8 mouse cellular contexts compared by ENCODE assay signal in the genomic region with DNA sequence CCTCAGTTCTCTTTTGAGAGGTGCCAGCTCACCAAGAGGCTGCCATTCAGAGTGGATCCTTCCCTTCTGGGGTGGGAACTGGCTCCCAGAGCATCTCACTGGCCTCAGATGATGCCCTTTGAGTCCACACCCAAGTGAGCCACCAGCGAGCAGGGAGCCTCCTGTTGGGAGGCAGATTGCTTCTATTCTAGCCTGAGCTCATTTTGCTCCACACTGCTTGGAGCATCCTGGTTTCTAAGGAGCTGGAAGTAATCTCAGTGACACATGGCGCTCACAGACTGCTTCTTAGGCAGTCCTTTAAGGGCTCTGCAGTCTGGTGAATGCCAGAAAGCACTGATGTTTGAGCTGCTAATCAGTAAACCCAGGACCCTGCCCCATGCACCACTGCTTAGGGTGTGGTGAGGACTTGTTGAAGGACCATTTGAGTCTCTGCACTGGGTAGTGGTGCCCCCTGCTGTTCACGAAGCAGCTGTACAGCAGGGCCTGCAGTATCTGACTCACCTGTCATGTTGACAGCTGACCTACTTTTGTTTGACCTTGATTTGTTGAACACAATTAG. TPM values are rescaled to one million over a fixed set of nuclear protein-coding genes. Genes with fewer than 3 reads are reported as not detected.
A peak's percentile ranks its signal among the peaks of the same experiment; 100 is the strongest.
DNase-seq lines count a peak whose midpoint lies in the region; ATAC-seq and TF ChIP-seq lines count a peak whose summit lies in the region.

No protein-coding gene starts in this region.

- DNase-seq in liver = peak; percentile 31
- peak; percentile 87 for DNase-seq in brain, embryonic 14.5 days (ENCODE audit: low read depth)
- peak; percentile 64 for DNase-seq in limb, embryonic 11.5 days (ENCODE audit: low spot score)
- peak; percentile 57 to 60 for DNase-seq in thymus, postnatal 36 days

- H3K9ac ChIP-seq in liver, embryonic 12.5 days = no peak overlapping the region
- H3K9ac ChIP-seq in forebrain, embryonic 13.5 days = no peak overlapping the region
- peak overlapping the region; percentile 35; the same call in 1 of the 2 replicates for H3K9ac ChIP-seq in hindbrain, embryonic 13.5 days
- no peak overlapping the region for H3K9ac ChIP-seq in limb, embryonic 11.5 days (ENCODE audit: low read length)

- no peak overlapping the region for H3K4me2 ChIP-seq in liver, embryonic 12.5 days
- H3K4me2 ChIP-seq in forebrain, embryonic 13.5 days = no peak overlapping the region; the same call in 1 of the 2 replicates
- H3K4me2 ChIP-seq in hindbrain, embryonic 13.5 days = no peak overlapping the region
- H3K4me2 ChIP-seq in limb, embryonic 11.5 days (ENCODE audit: low read depth, severe bottlenecking) = no peak overlapping the region

- no peaks in the 10 kb centered on the region for H3K4me1 ChIP-seq in liver, embryonic 12.5 days
- peaks cover 49% of the 10 kb centered on the region for H3K4me1 ChIP-seq in forebrain, embryonic 13.5 days
- H3K4me1 ChIP-seq in hindbrain, embryonic 13.5 days (replicated peaks) = peaks cover 54% of the 10 kb centered on the region
- H3K4me1 ChIP-seq in limb, embryonic 11.5 days (ENCODE audit: control insufficient read depth, insufficient read depth, low read length) = peaks cover 5% of the 10 kb centered on the region; the same call in 1 of the 2 replicates

- TF ChIP-seq POLR2A in brain, embryonic 14.5 days (IDR thresholded peaks at IDR 0.05; ENCODE audit: borderline replicate concordance, extremely low read depth, insufficient read depth, insufficient read length, poor library complexity, severe bottlenecking) = no peak

- H3K4me3 ChIP-seq in liver, embryonic 12.5 days = no peak overlapping the region
- H3K4me3 ChIP-seq in forebrain, embryonic 13.5 days = no peak overlapping the region
- no peak overlapping the region for H3K4me3 ChIP-seq in hindbrain, embryonic 13.5 days
- no peak overlapping the region for H3K4me3 ChIP-seq in limb, embryonic 11.5 days (ENCODE audit: low read depth, low read length)

- no peak; the same call in 1 of the 2 replicates for ATAC-seq in liver, embryonic 12.5 days
- peak; percentile 69 for ATAC-seq in forebrain, embryonic 13.5 days
- ATAC-seq in hindbrain, embryonic 13.5 days (ENCODE audit: low FRiP score) = peak; percentile 65
- ATAC-seq in limb, embryonic 11.5 days (ENCODE audit: insufficient number of reproducible peaks, low FRiP score, low TSS enrichment, low read depth) = 0 out of 2 replicates have a peak, but pooled peaks have one; percentile 51
- ATAC-seq in monocyte, adult 5-6 weeks (replicated peaks; ENCODE audit: insufficient number of reproducible peaks, low FRiP score, low TSS enrichment, poor library complexity, severe bottlenecking) = peak; percentile 64

- WGBS in liver, embryonic 12.5 days (ENCODE audit: insufficient replicate concordance) = 40% methylated on average over 3 of the region's 3 CpGs
- 30% methylated on average over 3 of the region's 3 CpGs for WGBS in forebrain, embryonic 13.5 days
- WGBS in hindbrain, embryonic 13.5 days = 50% methylated on average over 3 of the region's 3 CpGs
- 41% methylated on average over 3 of the region's 3 CpGs for WGBS in limb, embryonic 11.5 days

- H3K9me3 ChIP-seq in liver, embryonic 12.5 days (replicated peaks) = no peaks in the 10 kb centered on the region
- no peaks in the 10 kb centered on the region for H3K9me3 ChIP-seq in forebrain, embryonic 13.5 days (replicated peaks)
- no peaks in the 10 kb centered on the region for H3K9me3 ChIP-seq in hindbrain, embryonic 13.5 days
- no peaks in the 10 kb centered on the region for H3K9me3 ChIP-seq in limb, embryonic 11.5 days (ENCODE audit: control insufficient read depth, low read length)

- TF ChIP-seq CTCF in brain, embryonic 14.5 days (IDR thresholded peaks at IDR 0.05; ENCODE audit: borderline replicate concordance, extremely low read depth, insufficient read depth, insufficient read length) = peak; percentile 69

- H3K36me3 ChIP-seq in liver, embryonic 12.5 days = no peaks in the 10 kb centered on the region
- no peaks in the 10 kb centered on the region for H3K36me3 ChIP-seq in forebrain, embryonic 13.5 days (ENCODE audit: poor library complexity, severe bottlenecking)
- no peaks in the 10 kb centered on the region for H3K36me3 ChIP-seq in hindbrain, embryonic 13.5 days
- no peaks in the 10 kb centered on the region for H3K36me3 ChIP-seq in limb, embryonic 11.5 days (ENCODE audit: control insufficient read depth, insufficient read depth, low read length)

- no peak overlapping the region for H3K27ac ChIP-seq in liver, embryonic 12.5 days
- peak overlapping the region; percentile 84 for H3K27ac ChIP-seq in forebrain, embryonic 13.5 days
- peak overlapping the region; percentile 79 for H3K27ac ChIP-seq in hindbrain, embryonic 13.5 days
- no peak overlapping the region for H3K27ac ChIP-seq in limb, embryonic 11.5 days (replicated peaks; ENCODE audit: low read depth, low read length)

- H3K27me3 ChIP-seq in liver, embryonic 12.5 days (replicated peaks) = no peaks in the 10 kb centered on the region; the same call in 1 of the 2 replicates
- no peaks in the 10 kb centered on the region for H3K27me3 ChIP-seq in forebrain, embryonic 13.5 days
- no peaks in the 10 kb centered on the region for H3K27me3 ChIP-seq in hindbrain, embryonic 13.5 days
- no peaks in the 10 kb centered on the region for H3K27me3 ChIP-seq in limb, embryonic 11.5 days (ENCODE audit: control insufficient read depth, insufficient read depth, low read length)

RNA-seq across cellular contexts. Expression of gene Arntl, which starts 43.2 kb away (rescaled TPM):
- 5.4 and 5.7 TPM in 2 replicates for polyA plus RNA-seq in liver, embryonic 12.5 days (2016; fragmentation: Nextera tagmentation; extraction: Ambion mirVana)
- polyA plus RNA-seq in brain, embryonic 14.5 days (2012; rRNA removed) = 15.1 and 16.6 TPM in 2 replicates
- 9.5 and 10.1 TPM in 2 replicates for polyA plus RNA-seq in forebrain, embryonic 13.5 days (2015; fragmentation: Nextera tagmentation; extraction: Ambion mirVana)
- polyA plus RNA-seq in hindbrain, embryonic 13.5 days (2015; fragmentation: Nextera tagmentation; extraction: Ambion mirVana) = 11.5 and 13.2 TPM in 2 replicates
- 8.6 and 9.0 TPM in 2 replicates for polyA plus RNA-seq in limb, embryonic 11.5 days (2014; fragmentation: Nextera tagmentation; extraction: Ambion mirVana)
- total RNA-seq in monocyte, adult 5-6 weeks (2017) = 15.8 to 26.0 TPM (median 17.3 TPM) in 3 replicates

Comparison
In these comparisons a context has a peak if more than half of its experiments do, and no peak if none do; other contexts are left out.
1. DNase-seq: peak in every context shown above with its lines; median percentile 87 in brain, embryonic 14.5 days; 64 in limb, embryonic 11.5 days; 58 in thymus, postnatal 36 days; 31 in liver.
2. H3K27ac ChIP-seq: peak in forebrain, embryonic 13.5 days (single experiment) and hindbrain, embryonic 13.5 days (single experiment); none in liver, embryonic 12.5 days (single experiment) and limb, embryonic 11.5 days (single experiment).